Mouse (Mus musculus) spleen, postnatal 10 days (tissue): ENCODE measurements at regions not wholly inside any gene's neighbourhood (a gene's known extent, or its start where the extent isn't known, plus 50 kb on each side); places are given as distances from the start of the nearest gene placed in this dataset.

Experiments
- DNase-seq, 2 experiments: peaks; one replicate each; pipeline ENCODE4 v3.0.0; 2021 to 2022; ENCODE audit warnings: low spot score in 2 of 2

- DNase-seq: no peak
Measured at GRCm38 (mm10) chr6:147822215-147822614, 224.8 kb upstream of the Far2 start.

DNA sequence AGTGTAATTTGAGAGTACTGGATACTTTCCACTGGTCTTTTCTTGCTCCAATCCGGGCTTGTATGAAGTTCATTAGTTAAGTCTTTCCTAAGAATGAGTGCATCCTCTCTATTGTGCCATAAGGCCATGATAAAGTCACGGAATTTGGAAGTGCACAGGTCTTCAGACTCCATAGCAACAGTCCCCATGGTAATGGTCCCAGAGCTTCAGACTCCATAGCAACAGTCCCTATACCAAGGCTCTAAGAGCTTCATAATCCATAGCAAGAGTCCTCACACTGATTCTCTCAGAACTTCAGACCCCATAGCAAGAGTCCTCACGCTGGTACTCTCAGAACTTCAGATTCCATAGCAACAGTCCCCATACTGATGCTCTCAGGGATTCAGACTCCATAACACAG is 214.5 kb upstream of the Far2 start:
- DNase-seq: no peak

GRCm38 (mm10) chr6:147833501-147833900 is 213.6 kb upstream of the Far2 start:
- DNase-seq: no peak

DNA sequence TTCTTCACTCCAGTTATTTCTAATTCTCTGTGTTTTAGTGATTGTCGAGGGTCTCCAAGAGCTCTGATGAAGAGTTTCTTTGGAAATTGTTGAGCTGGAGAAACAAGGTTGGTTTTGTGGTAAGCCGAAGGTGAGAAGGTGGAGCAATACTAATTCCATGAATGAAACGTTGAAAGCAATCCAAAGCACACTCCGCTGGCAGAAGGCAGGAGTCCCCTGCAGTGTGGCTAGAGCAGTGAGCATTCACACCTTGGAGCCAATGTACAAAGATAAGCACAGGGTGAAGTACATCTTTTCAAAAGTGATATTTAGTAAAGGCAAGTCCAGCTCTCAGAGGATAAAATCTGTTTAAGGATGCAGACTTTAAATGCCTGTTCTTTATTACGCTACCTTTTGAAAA is 208.2 kb upstream of the Far2 start:
- DNase-seq: no peak

- no peak for DNase-seq
Measured at GRCm38 (mm10) chr6:147849988-147850387, 197.1 kb upstream of the Far2 start.

GRCm38 (mm10) chr6:147861116-147861515 is 185.9 kb upstream of the Far2 start:
- DNase-seq: no peak

DNA sequence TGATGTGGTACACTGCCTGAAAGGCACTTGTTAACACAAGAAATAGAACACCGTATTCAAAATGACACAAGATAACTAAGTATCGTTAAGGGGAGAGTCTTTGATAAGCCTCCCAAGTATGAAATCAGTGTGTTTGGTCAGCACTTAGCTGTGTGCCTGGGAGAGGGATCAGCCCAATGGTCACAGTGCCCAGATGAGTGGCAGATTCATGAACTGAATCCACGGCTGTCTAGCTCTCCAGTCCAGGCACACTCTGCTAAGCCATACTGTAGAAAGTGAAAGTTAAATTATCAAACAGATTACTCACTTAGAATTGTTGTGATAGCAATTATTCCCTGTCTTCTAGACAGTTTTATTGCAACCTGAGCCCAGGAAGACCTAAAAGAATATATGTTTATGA is 176.0 kb upstream of the Far2 start:
- no peak for DNase-seq

DNA sequence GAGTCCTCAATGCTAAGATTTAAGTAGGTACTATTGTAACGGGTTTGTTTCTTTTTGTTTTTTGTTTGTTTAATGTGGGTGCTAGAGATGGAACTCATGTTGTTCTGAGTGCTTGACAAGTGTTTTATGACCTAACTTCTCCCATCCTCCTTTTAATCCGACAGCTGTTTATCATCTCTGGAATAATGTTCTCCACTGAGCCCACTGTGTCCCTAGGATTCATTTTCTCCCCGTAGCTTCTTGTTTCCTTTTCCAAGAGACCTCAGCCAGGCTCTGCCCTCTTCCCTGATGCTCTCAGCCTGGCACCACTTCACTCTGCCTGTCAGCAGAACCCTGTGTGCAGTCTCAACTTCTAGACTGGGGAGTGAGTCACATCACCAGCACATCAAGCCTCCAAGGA is 173.9 kb upstream of the Far2 start:
- DNase-seq: no peak

- no peak for DNase-seq
Measured at GRCm38 (mm10) chr6:147878485-147878884, 168.6 kb upstream of the Far2 start.

DNA sequence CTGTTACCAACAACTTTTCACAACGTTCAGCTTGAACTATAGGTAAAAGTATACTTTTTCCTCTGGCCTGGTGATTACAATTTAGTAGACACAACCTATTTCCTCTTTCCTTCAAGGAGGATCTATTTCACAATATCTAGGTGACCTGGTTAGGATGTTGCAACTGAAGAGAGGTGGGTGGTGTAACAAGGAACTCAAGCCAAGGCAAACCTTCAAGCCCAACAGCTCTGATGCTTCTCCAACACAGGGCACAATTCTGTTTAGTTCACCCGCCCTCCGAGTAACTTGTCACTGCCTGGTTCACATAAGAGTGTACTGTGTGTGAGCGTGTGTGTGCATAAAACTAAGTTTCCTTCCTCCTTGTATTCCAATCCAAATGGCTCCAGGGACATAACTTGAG is 161.2 kb upstream of the Far2 start:
- DNase-seq: no peak

- DNase-seq: no peak
Measured at GRCm38 (mm10) chr6:147919697-147920096, 127.4 kb upstream of the Far2 start.

GRCm38 (mm10) chr6:147921091-147921490 is 126.0 kb upstream of the Far2 start:
- no peak for DNase-seq

DNA sequence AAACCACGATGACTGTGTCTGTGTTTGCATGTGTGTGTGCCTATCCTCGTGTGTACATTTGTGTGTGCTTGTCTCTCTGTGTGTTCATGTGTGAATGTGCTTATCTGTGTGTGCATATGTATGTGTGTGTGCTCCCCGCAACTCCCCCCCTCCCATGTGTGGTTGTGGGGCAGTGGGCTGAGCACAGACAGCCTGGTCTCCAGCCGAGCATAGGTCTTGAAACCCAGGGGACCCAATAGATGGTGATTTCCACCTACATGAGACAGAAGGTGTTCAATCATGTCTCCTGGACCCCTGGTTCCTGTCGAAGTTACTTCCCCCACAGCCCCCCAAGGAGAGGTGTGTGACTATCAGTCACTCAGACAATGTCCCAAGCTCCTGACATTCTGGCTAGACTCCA is 124.6 kb upstream of the Far2 start:
- no peak for DNase-seq

DNA sequence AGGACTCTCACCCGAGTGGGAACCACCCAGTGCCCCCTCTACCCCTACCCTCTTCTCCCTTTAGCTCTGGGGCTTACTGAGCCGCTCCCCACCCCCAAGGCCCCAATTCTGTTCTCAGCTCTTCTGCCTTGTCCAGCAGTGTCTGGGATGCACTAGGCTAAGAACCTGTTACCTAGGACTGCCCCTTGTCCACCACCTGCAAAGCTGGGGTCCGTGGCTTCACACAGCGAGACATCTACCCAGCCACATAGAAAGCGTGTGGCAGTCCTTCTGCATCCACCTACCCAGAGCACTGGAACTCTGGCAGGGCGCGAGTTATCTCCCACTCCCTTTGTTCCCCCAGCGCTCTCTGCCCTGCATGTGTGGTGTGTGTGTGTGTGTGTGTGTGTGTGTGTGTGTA is 123.8 kb upstream of the Far2 start:
- no peak for DNase-seq

GRCm38 (mm10) chr6:147928951-147929350 is 118.1 kb upstream of the Far2 start:
- DNase-seq: no peak

DNA sequence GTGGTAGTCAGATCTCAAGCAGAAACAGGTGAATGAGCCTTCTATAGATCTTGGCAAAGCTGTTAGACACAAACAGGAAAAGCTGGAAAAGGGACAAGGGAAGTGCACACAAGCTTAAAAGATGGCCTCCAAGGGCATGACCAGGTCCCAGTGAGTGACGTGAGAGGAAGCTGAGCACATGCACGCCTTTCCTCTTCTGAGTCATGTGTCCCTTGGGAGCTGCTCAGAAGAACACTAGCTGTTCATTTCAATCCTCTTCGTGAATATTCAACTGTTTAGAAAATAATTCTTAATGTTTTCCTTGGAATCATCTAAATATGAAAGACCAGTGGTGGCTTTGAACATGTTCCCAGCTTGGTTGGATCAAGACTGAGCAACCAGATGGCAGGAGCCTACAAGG is 103.0 kb upstream of the Far2 start:
- no peak for DNase-seq

- DNase-seq: no peak
Measured at GRCm38 (mm10) chr6:147944940-147945676, 102.0 kb upstream of the Far2 start.

DNA sequence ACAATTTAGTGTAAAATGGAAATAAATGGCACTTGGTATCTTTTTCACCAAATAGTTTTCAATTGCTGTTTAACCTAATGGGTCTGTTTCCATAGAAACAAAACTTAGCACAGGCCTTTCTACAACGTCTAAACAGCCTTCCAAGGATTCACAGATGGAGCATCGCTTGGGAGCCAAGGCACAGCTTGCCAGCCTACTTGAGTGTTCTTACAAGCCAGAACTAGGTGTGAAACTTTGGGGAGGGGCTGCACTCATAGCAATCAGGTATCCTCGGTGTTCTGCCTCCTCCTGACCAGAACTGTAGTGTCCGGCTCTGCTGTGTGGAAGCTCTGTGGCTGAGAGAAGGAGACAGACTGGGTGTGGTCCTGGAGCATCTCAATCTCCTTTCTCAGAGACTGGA is 99.1 kb upstream of the Far2 start:
- no peak for DNase-seq

DNA sequence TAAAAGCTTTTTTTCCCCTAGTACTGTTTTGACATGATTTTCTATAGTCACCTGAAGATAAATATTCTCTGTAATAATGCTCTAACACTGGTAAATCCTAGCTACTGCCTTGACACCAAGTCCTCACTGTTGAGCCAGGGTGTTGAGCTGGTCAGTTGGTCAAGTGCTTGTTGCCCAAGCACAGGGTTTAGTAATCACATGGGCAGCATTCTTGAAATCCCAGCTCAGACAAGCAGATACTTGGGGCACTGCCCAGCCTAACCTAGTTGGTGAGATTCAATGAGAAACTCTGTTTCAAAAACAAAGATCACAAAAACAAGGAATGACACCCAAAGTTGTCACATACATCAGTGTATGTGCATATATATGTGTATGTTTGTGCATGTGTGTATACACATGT is 95.4 kb upstream of the Far2 start:
- DNase-seq: no peak

DNA sequence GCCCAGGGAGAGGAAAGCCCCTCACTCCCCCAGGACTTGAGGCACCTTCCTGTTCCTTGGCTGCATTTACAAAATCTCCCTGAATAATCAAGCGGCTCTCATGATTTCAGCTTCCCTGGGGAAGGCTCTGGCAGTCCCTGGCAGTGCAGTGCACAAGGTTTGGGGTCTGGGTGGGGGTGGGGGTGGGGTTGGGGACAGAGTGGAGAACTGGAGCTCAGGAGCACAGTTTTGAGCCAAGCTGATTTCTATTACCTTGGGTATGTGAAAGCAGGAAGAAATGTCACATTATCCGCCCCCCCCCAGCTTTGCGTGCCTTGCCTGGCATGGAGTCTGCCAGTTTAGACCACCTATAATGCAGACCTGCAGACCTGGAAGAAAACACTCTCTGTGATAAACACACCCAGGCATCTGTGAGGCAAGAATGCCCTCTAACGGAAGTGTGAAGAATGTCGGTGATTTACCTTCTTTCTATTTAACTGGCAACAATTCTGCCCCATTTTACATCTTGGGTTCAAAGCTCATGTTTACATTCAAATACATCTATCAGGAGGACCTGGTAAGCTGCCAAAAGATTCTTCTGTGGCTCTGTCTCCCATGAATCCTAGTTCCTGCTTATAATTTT is 93.9 kb upstream of the Far2 start:
- DNase-seq: no peak

- no peak for DNase-seq
Measured at GRCm38 (mm10) chr6:147953753-147954152, 93.3 kb upstream of the Far2 start.

DNA sequence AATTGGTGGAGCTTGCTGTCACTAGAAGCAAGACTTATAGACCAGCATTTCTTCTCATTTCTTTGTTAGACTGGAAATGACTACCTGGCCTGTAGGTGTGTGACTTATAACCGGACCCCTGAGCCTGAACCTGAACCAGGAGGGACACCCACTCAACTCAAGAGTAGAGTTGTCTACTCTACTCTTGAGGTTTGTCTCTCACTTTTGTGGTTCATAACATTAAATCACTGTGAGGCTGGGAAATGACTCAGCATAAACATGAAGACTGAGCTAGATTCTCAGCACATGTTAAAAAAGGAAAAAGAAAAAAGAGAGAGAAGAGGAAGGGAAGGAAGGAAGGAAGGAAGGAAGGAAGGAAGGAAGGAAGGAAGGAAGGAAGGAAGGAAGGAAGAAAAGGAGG is 92.8 kb upstream of the Far2 start:
- no peak for DNase-seq

GRCm38 (mm10) chr6:147954967-147955830 is 91.9 kb upstream of the Far2 start:
- DNase-seq: no peak
